Mouse (Mus musculus) hematopoietic stem cell, adult 5-6 weeks (primary cell): ENCODE measurements around the gene Crocc2. TPM values are rescaled to one million over a fixed set of nuclear protein-coding genes. Genes with fewer than 3 reads are reported as not detected.

Source experiments
- ATAC-seq, 2 experiments: fragments of 125-278 bp in 1 of 2; replicated peaks in 1 of 2; 2 replicates each; pipeline ENCODE4 v1.8.0; 2016 to 2017; ENCODE audit warnings: inconsistent platforms in 2 of 2, mild to moderate bottlenecking in 2 of 2, moderate number of reproducible peaks in 2 of 2, low read depth in 1 of 2, moderate TSS enrichment in 1 of 2; ENCODE audit not compliant: low FRiP score in 2 of 2, poor library complexity in 2 of 2, severe bottlenecking in 2 of 2, insufficient read depth in 1 of 2, low TSS enrichment in 1 of 2
- total RNA-seq: library from RNA; stranded (forward); fragments of 172-1452, 232-1000 nt; gene quantifications from 2 replicates; pipeline ENCODE4 v1.2.3, GENCODE M21; 2017

Crocc2 gene
- total RNA-seq, result 0.10 TPM in 1 of 2 replicates, not detected in the other

DNA sequence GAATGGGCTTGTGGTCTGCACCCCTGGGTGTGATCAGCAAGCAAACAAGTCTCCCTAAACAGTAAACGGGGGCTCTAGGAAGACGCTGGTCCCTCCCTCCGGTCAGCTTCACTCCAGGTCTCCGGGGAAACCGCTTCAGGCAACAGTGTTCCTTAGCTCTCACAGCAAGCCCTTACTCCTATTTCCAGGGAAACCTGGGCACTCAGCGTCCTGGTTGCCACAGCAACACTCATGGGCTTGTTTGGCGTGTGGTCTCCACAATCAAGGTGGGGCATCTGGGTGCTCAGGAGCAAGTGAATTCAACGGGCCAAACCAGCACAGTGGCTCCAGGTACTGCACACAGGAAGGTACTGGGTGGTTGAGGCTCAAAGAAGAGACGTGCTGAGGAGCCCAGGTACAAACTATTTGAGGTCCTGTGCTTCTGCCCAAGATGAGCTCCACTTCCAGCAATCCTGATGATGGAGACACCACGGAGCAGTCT, at the start of gene Crocc2:
Gene Crocc2, plus strand, starts transcription at position 431 of the 481 bp plus-strand sequence.
- no peak for ATAC-seq

DNA sequence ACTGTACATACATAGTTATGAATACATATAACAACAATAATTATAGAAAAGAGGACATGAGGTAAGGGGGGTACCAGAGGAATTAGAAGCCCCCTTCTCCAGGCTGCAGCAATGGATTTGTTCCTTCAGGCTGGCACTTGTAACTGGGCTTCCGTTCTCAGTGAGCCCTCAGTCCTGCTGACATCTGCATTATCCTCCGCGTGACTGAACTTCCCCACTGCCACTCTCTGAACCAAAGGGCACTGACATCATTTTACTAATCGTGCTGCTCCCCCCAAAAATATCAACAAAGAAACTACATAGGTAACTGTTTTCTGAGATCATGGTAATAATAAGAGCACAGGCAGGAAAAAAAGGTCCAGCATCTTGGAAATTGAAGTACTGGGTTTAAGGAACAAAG, 49.7 kb upstream of the Crocc2 start:
- no peak for ATAC-seq

DNA sequence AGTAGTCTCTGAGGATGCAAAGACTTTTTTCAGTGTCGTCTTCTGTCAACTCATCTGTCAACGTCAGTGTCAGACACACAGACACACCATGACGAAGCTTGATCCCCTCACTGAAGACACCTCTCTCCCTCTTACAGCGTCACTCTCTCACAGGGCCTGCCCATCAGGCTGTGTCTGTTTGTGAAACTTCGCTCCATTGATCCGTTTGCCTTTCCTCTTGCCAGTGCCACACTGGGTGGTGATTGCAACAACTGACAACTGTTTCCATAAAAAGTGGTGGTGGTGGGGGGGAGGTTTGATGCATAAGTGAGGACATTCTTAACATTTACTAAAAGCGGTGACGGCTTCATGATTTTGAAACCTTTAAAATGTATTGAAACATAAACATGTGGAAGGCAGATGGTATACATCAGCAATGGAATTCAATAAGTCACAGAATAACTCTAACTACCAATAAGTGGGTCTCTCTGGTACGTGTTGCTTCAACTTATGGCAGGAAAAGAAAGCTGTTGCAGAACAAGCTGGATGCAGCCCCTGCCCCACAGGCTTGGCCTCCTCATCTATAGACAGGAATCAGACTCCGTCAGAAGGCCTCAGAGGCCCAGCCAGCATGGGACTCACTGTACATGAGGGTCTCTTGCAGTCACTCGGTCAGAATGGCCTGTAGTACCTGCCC, 45.2 kb upstream of the Crocc2 start:
- no peak for ATAC-seq

DNA sequence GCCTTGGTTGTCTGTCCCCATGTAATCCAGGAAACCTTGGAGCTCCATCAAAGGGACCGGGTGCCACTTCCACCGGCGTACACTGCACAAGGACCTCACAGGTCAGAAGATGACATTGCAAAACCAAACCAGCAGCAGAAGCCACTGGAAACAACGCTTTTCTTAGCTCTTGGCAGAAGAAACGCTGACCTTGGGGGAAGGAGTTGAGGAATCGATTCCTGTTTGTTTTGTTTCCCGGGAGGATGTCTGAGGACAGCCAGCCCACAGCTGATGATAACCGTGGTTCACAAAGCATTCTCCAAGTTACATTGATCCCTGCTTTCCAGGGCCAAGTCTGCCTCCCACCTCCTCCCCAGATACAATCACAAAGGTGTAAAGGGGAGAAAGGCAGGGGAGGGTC, 44.5 kb upstream of the Crocc2 start:
- ATAC-seq, result no peak

DNA sequence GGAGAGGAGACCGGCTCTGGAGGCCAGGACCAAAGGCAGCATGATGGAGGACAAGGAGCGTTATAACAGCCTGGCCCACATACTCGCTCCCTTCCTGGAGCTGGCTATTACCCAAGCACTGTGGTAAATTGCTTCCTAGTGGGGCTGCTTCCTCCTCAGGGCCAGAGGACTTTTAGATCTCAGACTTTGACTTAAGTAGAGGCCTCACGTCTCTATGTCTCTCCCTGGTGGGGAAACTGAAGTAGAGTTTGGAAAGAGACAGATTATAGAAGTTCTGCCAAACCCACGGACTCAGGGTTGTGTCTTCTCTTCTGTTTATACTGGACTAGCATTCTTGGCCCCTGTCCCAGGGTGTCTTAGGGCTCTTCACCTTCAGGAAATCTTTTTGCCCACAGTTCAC, 43.3 kb upstream of the Crocc2 start:
- peak; percentile 81 to 91 for ATAC-seq

DNA sequence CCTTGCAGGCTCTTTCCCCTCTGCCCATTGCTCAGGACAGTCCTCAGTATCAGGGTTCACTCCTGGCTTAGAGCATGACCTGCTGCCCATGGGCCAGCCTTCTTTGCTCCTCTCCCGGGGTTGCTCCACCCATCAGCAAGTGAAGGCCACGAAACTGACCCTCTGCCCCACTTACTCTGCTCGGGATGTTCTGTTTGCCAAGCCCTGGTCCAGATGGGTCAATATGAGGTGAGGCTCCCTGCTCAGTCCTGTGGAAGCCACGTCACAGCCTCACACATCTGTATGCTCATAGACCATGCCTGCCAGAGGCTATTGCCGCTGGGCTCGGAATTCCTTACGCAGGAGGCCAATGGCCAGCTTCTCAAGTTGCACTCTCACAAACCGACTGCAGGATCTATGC, 40.3 kb upstream of the Crocc2 start:
- no peak for ATAC-seq

DNA sequence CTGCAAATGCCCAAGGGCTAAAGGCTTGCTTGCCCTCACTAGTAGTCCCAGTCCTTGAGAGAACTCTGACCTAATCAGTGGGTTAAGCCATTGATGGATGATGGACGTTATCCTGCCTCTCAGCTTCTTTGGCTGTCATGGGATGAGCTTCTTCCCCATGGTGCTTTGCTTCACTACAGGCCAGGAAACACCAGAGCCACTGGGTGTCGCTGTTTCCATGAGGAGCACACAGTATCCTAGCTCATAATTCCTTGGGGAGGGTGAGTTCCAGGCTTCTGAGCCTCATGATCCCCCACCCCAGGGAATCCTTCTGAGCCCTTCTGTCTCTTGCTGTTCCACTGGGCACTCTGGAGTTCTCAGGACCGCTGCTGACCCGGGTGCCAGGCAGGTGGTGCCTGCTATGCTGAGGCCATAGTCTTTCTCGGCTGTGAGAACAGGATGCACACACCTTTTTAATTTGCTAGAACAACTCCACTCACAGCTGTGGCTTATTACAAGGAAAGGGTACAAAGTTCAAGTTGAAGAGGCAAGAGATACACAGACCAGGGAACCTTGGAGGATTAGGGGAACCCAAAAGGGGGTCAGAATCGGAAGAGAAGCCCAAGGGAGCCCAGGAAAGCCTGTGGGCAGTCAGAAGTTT, 39.7 kb upstream of the Crocc2 start:
- ATAC-seq, result no peak

DNA sequence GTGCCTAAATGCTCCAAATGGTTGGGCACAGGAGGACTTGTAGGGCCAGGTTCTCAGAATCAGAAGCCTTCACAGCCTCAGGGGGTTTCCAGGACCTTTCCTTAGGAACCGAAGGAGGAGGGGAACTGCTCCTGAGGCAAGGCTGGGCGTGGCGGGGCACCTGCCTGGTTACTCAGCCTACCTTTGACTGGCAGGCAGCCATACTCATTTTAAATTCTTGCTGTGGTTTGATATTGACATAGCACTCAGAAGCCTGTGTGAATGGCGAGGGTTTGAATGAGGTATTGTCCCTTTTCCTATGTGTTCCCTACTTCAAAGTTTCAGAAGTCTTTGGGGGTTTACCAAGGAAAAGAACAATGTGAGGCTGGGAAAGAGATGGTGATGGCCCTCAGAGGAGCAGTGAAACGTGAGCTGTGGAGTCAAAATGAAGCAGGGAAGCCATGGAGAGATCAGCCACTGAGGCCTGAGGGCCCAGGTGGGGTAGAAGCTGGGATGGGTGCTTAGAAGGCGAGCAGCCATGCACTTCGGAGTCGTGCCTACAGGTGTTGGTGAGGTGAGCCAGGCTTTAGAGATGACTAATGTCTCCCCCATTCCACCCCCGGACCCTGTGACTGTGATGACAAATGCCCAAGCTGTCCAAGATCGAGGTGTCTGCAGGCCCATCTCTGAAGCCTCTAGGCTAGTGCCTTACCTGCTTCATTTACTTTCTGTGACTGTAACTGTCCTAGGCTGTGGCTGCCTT, 38.1 kb upstream of the Crocc2 start:
- ATAC-seq, result no peak

DNA sequence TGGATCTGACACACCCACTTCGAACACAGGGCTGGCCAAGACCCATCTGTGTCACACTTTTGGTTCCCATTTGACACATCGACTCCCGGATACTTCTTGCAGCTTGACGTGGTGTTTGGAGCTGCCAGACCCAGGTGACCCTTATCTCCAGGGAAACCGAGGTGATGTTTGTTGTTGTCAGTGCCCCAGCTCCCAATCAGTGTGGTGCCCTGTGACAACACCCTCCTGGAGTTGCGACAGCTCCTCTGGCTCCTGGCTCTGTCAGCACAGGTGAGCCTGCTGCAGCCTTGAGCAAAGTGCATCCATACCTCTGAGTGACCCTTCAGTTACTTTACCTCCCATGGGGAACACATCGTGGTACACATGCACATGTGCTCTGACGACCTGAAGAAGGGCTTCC, 35.8 kb upstream of the Crocc2 start:
- no peak for ATAC-seq

DNA sequence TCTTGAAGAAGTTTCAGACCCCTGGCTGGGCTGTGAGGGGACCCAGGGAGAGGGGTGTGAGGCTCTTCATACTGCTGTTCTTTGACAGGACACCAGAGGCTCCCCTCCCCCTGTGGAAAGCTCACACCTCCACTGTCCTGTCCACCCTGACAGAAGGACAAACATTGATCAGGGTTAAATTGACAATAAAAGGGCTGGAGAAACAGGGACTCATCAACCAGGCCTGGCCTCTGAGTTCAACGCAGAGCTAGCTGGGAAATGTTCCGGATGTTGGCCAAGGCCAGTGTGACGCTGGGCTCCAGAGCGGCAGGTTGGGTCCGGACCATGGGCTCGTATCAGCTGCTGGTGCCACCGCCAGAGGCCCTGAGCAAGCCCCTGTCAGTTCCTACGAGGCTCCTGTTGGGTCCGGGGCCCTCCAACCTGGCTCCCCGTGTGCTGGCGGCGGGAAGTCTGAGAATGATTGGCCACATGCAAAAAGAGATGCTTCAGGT, 33.4 kb upstream of the Crocc2 start, which contains the start of gene Agxt:
Gene Agxt, plus strand, starts transcription at position 205 of the 491 bp plus-strand sequence.
- no peak for ATAC-seq

DNA sequence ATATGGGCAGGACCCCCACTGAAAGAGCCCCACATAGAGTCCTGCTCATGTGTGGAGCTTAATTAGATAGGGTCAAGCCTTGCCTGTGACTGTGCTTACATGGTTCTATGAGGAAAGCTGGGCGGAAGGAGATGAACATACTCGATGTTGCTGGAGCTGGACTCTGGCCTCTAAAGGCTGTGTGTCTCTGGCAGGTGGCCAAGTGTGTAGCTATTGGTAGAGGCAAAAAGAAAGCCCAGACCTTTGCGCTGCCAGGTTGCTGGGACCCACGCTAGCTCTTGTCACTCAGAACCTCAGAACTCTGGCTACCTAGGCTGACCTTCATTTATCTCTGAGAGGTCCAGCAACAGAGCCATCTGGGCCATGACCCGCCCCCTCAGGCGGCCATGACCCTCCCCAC, 30.0 kb upstream of the Crocc2 start:
- no peak for ATAC-seq

DNA sequence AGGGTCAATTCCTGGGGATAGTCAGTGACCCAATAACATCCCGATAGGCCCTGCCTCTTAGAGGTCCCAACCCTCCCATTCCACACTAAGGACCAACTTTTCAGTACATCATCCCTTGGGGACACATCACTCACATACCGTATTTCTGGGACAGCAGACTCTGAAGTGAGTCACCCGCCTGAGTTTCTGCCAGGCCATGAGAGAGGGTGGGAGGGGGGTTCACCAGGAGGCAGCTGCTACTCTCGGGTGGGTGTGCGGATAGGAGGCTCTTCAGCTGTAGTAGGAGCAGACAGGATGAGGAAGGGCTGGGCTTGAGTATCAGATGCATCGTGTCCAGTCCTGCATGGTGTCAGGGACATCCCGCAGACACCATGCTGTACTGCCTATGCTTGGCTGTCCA, 28.8 kb upstream of the Crocc2 start:
- ATAC-seq, result no peak

DNA sequence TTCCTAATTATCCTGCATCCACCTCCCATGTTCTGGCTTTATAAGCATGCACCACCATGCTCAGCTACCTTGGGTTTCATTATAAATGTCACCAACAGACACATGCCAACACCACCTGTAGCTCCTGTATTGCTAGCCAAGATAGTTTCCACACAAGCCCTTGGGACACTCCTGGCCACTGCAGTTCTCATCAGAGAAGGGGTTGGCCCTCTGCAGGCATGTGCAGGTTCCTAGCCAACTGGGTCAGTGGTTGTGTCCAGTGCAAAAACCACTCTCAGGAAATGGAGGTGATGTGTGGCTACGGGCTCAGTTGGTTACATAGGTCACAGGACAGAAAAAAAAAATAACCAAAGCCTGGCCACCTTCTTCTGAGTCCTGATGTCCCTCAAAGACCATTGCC, 25.7 kb upstream of the Crocc2 start:
- no peak for ATAC-seq

DNA sequence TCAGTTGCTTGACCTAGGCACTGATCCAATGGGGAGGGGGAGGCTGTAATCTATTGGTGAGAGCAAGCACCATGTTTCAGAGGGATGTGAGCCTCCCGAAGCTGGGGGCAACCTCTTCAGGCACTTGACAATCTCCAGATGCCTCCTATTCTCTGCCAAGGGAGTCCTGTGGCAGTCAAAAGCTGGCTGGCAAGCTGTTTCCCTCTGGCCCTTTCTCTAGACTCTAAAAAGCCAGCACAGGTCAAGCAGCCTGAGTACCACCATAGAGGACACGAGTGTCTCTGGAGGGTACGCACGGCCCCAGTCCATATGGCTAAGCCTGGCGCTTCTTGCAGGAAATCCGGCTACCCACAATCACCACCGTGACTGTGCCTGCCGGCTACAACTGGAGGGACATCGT, 24.3 kb upstream of the Crocc2 start:
- ATAC-seq, result no peak

DNA sequence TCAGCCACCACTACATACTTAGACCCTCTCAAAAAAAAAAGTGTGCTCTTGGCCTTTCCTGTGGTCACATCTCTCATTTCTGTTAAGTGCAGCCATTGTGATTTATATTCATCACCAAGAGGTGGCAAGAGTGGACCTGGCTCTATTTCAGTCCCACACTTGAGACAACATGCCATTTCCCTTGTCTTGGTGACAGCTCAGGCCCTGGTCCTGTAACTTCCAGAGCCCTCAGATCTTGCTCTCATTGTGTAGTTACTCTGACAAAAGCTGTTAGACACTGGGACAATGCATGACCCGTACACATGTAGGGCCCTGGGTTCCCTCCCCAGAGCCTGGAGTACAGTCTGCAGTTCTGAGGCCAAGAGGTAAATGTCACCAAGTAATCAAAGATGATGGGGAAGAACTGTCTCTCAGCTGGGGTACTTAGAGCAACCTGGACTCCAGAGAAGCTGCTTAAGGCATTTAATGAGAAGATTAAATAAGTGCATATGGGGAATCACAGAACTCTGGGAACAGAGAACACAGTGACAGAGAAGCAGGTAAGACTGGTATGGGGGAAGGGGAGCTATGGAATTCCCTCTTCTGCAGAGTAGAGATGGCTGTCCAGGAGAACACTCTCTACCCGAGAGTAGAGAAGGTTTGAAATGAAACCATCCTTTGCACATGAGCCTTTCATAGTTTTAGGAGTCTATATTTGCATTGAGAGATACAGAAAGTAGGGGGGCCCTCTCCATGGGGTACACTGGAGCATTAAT, 17.4 kb upstream of the Crocc2 start:
- ATAC-seq, result no peak

DNA sequence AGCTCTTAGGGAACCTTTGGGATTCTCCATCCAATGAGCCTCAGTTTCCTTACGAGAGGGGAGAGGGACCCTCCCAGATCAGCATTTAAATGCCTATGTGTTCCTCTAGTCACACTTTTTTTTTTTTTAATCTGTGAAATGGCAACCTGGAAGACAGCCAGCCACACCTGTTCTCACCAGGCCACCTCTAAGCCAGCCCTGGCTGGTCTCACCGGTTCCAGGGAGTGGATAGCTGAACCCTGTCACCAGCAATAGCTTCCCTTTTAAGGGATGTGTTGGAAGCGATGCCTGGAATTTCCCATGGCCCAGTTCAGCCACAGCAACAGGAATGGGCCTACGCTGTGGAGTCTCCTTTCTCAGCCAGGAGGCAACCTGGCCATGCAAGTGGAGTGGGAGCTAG, 11.0 kb upstream of the Crocc2 start:
- no peak for ATAC-seq

DNA sequence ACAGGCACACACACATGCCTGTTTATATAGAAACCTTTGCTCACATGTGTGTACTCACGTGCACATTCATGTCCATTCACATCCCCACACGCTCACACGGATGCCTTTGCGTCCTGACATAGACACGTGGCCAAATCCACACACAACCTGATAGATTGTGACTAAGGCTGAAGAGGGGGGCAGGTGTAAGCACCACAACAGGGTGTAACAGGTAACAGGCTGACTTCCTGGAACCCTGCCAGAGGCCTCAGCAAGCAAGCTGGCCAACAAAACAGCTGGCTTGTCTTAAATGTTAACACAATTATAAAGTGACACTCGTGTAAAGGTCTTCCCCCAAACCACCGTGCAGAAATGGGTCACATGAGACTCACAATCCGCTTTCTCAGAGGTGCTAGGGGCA, 9.6 kb upstream of the Crocc2 start:
- ATAC-seq, result no peak
